Mouse (Mus musculus): ENCODE results near the gene Cxcl5.

DNA sequence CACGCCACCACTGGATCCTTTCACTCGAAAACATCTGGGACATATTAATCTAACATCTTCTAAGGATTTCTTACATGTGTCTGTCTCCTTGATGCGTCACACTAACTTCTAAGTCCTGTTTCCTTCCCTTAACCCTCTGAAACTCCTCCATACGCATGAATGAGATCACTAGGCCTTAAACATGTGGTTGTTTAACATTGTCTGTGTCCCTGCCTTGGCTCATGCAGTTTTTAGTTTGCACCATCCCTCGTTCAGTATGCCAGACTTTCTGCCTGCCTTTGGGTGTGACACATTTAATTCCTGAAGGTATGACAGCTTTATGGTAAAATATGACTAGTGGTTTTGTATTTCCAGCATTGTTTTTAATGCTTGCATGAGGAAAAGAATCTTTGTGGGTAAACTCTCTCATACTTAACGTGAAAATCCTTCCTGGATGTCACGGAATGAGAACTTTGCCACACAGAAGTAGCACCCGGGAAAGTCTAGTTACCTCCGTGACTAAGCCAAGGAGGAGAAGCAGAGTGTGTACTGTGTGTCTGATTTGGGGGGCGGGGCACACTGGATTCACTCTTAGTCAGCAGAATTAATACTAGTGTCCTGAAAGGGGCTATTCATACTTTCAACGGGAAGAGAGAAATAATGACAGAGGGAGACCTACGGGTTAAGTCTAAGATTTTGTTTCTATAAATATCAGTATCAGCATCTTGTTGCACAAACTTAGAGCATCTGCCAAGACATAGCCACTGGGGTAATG, 4.9 kb downstream of the Cxcl5 start:
- TF ChIP-seq CTCF (IDR thresholded peaks at IDR 0.05; ENCODE audit: borderline replicate concordance, extremely low read depth, insufficient read depth, insufficient read length), result no peak
- TF ChIP-seq POLR2A (IDR thresholded peaks at IDR 0.05; ENCODE audit: borderline replicate concordance, extremely low read depth, insufficient read depth, insufficient read length, poor library complexity, severe bottlenecking), result no peak
